Mouse (Mus musculus) Muller cell, postnatal 12 days (primary cell): ENCODE data around the gene Pagr1b.

Source experiments
- DNase-seq: peaks from one replicate; pipeline ENCODE4 v3.0.0-alpha.2; 2015; ENCODE audit errors: inconsistent ontology term

Gene Pagr1b

DNA sequence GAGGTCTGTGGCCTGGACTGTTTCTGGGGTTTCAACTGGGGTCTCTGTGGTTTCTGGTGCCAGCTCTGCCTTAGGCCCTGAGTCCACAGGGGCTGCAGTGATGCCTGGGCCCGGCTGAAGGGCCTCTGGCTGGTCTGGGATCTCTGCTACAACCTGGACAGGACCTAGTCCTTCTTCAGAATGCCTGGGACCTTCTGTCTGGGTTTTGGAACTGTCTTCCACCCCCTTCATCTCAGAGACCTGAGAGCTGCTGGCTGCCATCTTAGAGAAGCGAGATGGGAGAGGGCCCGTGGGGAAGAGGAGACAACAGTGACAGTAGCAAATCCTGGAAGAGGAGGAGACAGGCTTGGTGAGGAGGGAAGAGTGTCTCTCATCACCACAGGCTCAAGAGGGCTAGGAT is 3.7 kb upstream of the Pagr1b start:
- DNase-seq = no peak

DNA sequence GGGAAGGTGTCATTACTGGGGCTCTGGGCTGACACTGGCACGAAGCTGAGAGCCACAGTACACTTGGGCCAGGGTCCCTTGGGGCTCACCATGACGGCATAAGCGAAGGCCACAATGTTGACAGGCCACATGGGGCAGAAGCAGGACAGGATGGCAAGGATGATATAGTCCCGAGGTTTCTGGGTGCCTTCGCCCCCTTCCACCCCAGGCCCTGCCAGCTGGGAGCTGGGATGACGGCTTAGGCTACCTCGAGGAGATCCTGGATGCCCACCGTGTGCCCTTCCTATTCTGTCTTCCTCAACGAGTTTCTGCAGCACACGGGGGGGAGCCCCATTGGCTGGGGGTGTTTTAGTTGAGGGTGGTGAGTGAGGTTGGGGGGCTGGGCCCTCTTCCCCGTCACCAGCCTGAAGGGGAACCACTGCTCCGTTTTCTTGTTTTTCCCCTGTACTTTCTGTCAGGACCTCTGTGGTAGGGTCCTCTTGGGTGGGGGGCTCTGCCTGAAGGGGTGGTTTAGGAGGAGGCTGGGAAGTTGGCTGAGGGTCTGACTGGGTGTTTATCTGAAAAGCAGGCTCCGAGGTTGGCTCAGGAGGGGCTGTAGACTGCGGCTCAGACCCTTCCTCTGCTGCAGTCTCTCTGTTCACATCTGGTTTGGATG is 3.1 kb upstream of the Pagr1b start:
- DNase-seq = no peak

- no peak for DNase-seq
These were observed 2.4 kb upstream of the Pagr1b start for GRCm38 (mm10) chr7:127018416-127019305.

DNA sequence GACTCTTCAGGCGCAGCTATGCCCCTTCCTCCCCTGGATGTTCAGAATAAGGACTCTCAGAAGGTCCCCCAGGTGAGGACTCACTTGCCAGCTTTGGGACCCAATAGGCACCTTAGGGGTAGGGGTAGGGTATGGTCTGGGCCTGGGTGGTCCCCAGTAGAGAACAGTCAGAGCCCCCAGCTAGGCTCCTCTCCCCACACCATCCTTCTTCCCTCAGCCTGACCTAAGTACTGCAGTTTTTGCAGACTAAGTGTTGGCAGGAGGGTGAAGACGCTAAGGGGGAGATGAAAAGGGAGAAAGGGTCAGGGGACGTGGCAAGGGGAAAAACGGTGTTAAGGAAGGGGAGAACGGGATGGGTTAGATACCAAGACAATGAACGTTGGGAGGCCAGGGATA is 1.7 kb upstream of the Pagr1b start:
- DNase-seq = no peak

- DNase-seq = peak; percentile 95
These were observed 976 bp upstream of the Pagr1b start, which contains the start of gene Pagr1a for GRCm38 (mm10) chr7:127016971-127017949. TSS of gene Pagr1a (minus strand) at chr7:127017352.

- DNase-seq = no peak
These were observed 228 bp upstream of the Pagr1b start for GRCm38 (mm10) chr7:127016486-127016938.

DNA sequence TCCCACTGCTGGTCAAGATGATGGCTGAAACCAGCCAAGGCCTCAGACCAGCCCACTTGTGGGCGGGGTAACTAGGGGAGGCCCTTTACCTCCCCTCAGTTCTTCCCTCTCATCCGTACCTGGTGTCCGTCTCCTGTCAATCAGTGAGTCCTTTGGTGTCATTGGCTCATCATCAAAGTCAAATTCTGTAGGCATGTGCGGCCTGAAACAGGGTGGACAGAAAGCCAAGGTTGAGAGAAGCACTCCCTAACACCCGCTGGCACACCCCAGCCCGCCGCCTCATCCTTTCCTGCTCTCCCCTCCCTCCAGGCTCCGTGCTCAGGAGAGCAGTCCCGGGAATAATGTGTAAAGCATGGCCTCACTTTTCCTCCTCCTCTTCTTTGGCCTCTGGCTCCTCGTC is 203 bp downstream of the Pagr1b start:
- peak; percentile 73 for DNase-seq

DNA sequence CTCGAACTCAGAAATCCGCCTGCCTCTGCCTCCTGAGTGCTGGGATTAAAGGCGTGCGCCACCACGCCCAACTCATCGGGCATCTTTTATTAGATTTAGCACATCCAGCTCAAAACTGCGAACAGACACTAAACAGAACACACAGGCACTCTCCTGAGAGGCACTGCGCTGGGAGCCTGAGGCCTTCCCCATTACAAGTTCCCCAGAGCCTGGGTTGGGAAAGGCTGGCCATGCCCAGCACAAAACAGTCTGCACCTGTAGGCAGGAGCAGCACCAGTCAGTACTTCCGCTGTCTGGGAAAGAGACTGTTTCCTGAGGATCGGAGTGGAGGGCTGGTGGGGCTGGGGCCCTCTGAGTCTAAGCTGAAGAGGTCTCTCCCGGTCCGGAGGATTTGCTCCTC is 1.3 kb downstream of the Pagr1b start:
- DNase-seq = no peak

GRCm38 (mm10) chr7:127014320-127014719 is 2.0 kb downstream of the Pagr1b start, which contains the start of gene Mvp:
TSS of gene Mvp (minus strand) at chr7:127014621.
- peak; percentile 63 for DNase-seq

DNA sequence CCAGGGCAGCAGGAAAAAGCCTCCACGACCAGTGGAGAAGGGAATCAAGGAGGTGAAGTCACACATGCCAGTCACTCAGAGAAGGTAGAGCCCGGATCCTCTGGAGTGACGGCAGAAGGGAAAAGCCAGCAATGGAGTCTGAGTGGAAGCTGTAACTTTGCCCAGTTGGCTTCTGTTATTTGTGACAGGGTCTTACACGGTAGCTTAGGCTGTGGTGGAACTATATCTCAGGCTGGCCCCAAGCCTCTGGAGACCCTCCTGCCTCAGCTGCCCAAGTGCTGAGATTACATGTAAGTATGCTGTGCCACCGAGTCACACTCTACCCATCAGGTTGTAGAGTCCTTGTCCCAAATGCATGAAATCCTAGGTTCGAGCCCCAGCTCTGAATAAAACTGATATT is 2.9 kb downstream of the Pagr1b start:
- no peak for DNase-seq

DNA sequence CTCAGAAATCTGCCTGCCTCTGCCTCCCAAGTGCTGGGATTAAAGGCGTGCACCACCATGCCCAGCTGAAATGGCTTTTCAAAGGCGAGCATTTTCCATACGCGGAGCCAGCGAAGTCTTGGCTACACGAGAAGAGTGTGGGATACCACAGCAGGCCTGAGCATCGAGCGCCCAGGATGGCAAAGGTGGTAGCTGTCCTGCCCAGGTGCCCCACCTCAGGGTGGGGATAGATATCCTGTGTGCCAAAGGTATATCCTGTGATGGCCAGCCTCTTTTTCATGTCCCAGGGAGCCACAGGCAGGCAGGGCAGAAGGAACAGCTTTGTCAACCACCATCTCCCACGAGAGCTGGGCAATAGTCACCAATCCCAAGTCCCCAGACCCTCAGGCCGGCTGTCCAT is 3.4 kb downstream of the Pagr1b start:
- DNase-seq = no peak

GRCm38 (mm10) chr7:127012374-127012773 is 3.9 kb downstream of the Pagr1b start:
- no peak for DNase-seq

DNA sequence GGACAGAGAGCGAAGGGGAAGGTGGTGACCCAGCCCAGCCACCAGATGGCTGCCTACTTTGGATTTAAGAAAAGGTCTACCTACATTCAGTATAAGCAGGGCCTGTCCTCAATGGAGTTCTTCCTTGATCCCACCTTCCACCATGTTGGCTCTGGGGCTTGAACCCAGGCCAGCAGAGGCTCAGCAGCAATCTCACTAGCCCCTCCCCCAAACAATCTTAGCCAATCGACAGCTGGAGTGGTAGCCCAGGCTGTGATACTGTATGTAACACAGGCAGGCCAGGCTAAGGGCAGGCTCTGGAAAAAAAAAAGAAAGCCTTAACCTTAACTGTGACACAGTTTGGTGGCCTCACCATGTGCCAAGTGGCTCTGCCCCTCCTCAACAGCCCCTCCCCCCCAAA is 4.6 kb downstream of the Pagr1b start:
- DNase-seq = no peak

- no peak for DNase-seq
These were observed 5.2 kb downstream of the Pagr1b start for GRCm38 (mm10) chr7:127011051-127011450.

DNA sequence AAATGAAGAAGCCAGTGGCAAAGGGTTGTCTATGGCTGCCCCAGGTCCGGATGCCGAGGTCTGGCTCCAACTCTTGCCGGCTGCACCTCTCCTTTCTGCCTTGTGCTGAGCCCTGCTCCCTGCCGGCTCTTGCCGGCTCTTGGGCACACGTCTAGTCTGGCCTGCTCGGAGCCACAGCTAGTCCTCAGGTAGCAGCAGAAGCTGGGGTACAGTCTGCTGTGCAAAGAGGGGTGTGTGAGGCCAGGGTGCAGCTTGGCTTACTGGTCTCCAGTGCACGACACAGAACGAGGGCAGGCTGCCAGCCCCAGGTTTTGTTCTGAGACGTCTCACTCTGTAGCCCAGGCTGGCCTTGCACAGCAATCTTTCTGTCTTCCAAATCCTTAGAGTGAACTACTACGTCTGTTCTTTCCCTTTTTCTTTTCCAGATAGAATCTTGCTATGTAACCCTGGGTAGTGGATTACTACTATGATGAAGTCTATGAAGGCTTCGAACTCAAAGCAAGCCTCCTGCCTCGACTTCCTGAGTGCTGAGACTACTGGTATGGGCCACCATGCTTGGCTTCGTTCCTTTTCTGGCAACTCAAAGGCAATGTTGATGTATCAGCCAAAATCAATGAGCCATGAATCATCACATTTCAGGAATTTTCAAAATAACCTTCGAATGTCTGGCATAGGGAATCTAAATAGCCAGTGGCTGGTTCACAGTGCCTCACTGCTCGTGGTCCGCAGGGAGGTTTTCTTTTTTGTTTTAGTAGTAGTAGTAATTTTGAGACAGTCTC is 6.8 kb downstream of the Pagr1b start:
- peak; percentile 42 for DNase-seq

DNA sequence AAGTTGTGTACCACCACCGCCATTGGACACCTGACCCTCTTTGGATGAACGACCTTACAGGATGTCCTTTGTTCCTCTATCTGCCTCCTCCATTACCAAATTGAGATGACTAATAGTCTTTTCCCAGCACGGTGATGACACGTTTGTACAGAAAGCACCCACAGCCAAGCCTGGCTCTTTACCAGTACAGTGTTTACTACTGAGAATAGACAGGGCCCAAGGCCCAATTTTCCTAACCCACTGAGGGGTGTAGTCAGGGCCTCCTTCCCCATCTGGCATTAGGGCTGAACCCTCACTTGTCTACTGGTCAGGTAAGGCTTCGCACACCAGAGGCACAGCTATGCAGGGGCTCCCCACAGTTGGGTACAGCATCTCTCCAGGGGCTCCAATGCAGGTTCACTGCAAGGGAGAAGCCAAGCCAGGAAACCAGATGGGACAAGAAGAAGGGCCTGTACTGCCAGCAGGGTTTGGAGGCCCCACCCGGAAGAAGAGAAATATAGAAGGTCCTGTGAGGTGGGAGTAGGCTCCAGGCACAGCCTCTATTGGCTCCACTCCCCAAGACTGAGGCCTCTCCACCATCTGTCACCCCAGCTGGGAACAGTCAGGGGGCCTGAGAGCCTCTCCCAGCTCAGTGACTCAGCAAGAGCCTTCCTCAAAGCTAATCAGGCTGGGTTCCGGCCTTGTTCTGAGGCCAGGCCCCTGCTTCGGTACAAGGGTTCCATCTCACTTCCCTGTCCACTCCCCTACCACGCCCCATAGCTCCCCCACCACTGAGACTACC is 7.9 kb downstream of the Pagr1b start:
- peak; percentile 70 for DNase-seq

DNA sequence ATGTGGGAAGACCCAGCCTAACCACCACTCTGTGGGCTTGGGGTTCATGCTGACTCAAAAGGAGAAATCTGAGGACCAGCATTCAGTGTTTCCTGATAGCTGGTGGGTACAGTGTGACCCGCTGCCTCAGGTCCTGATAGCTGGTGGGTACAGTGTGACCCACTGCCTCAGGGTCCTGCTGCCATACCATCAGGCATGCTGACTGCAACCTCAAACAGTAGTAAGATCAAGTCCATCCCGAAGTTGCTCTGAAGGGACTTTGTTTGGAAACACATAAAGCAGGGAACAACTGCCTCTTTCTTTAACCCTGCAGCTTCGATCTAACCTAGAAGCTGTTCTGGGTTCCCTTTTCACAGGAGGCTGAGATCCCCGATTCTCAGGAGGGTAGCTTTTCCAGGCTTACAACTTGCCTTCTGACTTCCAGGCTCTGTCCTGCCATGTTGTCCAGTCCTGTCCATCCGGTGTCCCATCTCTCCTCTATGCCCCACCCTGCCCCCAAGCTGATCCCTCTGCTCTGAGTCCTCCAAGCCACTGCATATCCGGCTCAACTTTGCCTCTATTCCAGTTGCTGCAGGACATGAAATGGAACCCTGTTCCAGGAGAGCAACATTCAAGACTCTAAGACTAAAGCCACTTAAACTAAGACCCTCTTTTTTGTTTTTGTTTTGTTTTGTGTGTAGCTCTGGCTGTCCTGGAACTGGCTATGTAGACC is 8.8 kb downstream of the Pagr1b start:
- DNase-seq = no peak

DNA sequence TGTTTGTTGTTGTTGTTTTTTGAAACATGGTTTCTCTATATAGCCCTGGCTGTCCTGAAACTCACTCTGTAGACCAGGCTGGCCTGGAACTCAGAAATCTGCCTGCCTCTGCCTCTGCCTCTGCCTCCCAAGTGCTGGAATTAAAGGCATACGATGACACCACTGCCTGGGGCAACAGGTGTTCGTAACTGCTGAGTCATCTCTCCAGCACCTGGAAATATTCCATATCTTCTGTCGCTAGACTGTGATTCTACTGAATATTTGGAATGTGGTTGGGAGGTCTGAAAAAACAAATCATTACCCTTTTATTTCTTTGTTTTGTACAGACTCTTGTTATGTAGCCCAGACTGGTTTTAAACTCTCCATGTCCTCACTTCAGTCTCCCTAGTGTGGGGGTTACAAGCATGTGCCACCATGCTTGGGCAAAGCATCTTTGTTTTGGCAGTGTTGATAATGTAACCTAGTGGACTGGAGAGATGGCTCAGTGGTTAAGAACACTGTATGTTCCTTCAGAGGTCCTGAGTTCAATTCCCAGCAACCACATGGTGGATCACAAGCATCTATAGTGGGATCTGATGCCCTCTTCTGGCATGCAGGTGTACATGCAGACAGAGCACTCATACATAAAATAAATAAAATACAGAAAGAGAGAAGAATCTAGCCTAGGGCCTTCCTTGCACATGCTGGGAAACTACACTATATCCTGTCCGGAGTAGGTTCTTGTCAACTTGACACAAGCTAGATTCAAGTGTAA is 12.0 kb downstream of the Pagr1b start:
- no peak for DNase-seq

DNA sequence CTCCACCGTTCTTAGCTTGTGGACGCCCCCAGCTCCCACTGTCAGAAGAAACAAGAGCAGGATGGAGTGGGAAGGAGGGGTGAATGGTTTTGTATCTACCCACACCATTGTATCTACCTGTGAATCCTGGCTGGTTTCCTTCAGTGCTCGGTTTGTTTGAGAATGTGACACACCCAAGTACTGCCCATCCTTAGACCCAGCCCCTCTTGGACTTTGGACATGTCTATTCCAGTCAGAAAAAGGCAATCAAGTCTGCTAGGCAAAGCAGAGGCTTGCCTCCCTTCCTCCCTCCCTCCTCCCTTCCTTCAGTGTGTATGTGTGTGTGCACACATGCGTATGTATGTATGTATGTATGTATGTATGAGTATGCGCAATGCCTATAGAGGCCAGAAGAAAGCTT is 12.7 kb downstream of the Pagr1b start:
- DNase-seq = no peak
